Mouse (Mus musculus): ENCODE measurements around the gene Aqp9. TPM values are rescaled to one million over a fixed set of nuclear protein-coding genes. Genes with fewer than 3 reads are reported as not detected.
"Not testable (repeated sequence)": the region's sequence is repeated elsewhere in the genome, so short reads cannot be mapped to it uniquely, and the experiment has no call there.

Aqp9 gene
- polyA plus RNA-seq, 1 experiment from 2014 or later = 0.10 TPM

DNA sequence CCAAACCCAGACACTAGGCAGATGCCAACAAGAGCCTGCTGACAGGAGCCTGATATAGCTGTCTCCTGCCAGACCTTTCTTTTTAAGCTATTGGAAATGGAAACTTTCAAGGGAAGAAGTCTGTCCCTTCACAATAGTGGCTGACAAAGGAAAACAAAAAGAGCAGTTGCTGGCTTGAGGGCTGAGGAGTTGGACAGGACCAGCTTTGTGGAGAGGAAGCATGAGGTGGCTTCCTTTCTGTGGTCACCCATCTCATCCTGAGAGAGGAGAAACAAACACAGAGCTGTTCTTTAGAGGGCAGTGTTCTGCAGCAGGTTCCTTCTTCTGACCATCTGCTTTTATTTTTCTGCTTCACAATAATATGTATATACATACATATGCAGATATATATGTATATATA is 19.6 kb downstream of the Aqp9 start:
- peaks cover 2% of the 10 kb centered on the region; the same call in 1 of the 2 replicates for H3K4me1 ChIP-seq (replicated peaks)
- H3K27ac ChIP-seq = no peak overlapping the region
- H3K27me3 ChIP-seq (ENCODE audit: insufficient read depth, poor library complexity, severe bottlenecking) = no peaks in the 10 kb centered on the region
- no peaks in the 10 kb centered on the region for H3K9me3 ChIP-seq
- H3K36me3 ChIP-seq = no peaks in the 10 kb centered on the region
- DNase-seq (ENCODE audit: low spot score) = no peak
- H3K4me3 ChIP-seq = no peak overlapping the region

DNA sequence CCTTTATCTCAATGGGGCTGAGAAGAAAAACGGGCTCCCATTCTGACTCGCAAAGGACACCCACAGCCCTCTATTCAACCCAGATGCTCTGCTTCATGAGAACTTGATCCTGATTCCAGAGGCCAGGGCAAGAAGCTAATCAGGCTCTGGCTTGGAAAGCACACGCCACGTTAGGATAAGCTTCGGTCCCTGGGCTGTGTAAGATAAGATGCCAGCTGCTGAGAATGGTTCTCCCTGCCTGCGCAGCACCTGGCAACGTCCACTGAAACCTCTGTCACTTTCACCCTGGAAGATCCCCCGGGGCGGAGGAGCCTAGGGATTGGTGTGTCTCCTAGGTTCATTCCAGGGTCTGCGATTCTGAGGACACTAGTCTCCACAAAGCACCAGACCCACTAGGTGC is 22.3 kb downstream of the Aqp9 start:
- no peaks in the 10 kb centered on the region for H3K9me3 ChIP-seq
- no peak for DNase-seq (ENCODE audit: low spot score)
- no peak overlapping the region for H3K27ac ChIP-seq
- H3K36me3 ChIP-seq = no peaks in the 10 kb centered on the region
- H3K4me3 ChIP-seq = no peak overlapping the region
- H3K4me1 ChIP-seq (replicated peaks) = no peaks in the 10 kb centered on the region
- no peaks in the 10 kb centered on the region for H3K27me3 ChIP-seq (ENCODE audit: insufficient read depth, poor library complexity, severe bottlenecking)
- WGBS = 93% methylated on average over 10 of the region's 10 CpGs

DNA sequence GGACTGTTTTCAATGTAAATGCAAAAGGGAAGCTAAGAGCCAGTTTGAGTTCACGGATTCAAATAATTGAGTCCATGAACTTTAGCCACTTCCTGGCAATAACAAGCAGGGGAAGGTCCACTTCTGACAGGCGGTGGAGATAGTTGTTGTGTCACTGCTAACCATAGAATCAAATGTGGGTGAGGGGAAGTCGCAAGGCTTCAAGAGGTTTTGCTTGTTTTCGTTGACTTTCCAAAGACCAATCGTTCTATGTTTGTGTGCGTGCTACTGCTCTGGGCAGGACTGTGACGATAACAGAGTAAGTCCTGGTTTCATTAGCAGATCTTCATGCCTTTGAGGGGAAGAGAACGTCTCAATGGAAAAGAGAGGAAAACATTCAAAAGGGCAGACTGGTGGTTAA is 28.3 kb downstream of the Aqp9 start:
- Histone ChIP-seq H3K4me1 (replicated peaks) (no peaks in the 10 kb centered on the region), H3K27me3 (ENCODE audit: insufficient read depth, poor library complexity, severe bottlenecking) (no peaks in the 10 kb centered on the region), H3K36me3 (no peaks in the 10 kb centered on the region), H3K27ac (no peak overlapping the region), H3K9me3 (no peaks in the 10 kb centered on the region), H3K4me3 (no peak overlapping the region)
- no peak for DNase-seq (ENCODE audit: low spot score)
- WGBS = 88% methylated on average over 8 of the region's 8 CpGs

- Histone ChIP-seq H3K4me3 (no peak overlapping the region), H3K27me3 (ENCODE audit: insufficient read depth, poor library complexity, severe bottlenecking) (no peaks in the 10 kb centered on the region), H3K4me1 (replicated peaks) (no peaks in the 10 kb centered on the region), H3K36me3 (no peaks in the 10 kb centered on the region), H3K27ac (no peak overlapping the region), H3K9me3 (no peaks in the 10 kb centered on the region)
- 86% methylated on average over 2 of the region's 2 CpGs for WGBS
- DNase-seq (ENCODE audit: low spot score) = no peak
These were observed 29.5 kb downstream of the Aqp9 start for GRCm38 (mm10) chr9:71138936-71139335.

- no peaks in the 10 kb centered on the region for H3K27me3 ChIP-seq (ENCODE audit: insufficient read depth, poor library complexity, severe bottlenecking)
- 77% methylated on average over 6 of the region's 6 CpGs for WGBS
- no peak overlapping the region for H3K27ac ChIP-seq
These were observed 31.1 kb downstream of the Aqp9 start for GRCm38 (mm10) chr9:71137267-71137945.

DNA sequence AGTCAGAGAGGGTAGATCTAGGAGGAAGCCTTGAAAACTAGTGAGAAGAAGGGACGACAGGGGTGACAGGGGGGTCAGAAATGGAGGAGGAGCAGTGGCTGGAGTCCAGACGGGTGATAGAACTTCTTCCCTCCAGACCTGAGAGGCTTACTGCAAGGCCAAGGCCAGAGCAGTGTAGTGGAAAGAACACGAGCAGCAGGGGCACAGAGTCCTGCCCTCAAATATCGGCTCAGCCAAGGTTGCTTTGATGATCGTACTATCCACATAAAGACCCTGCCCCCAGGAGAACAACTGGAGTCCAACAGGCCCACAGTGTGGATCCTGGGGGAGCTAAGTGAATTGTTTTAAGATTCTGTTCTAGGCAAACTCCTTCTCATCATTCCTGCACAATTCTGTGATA is 33.4 kb downstream of the Aqp9 start:
- WGBS = 73% methylated on average over 5 of the region's 5 CpGs
- H3K27me3 ChIP-seq (ENCODE audit: insufficient read depth, poor library complexity, severe bottlenecking) = no peaks in the 10 kb centered on the region
- no peak overlapping the region for H3K4me3 ChIP-seq
- no peak overlapping the region for H3K27ac ChIP-seq
- no peaks in the 10 kb centered on the region for H3K4me1 ChIP-seq (replicated peaks)
- no peaks in the 10 kb centered on the region for H3K9me3 ChIP-seq
- DNase-seq (ENCODE audit: low spot score) = no peak
- H3K36me3 ChIP-seq = no peaks in the 10 kb centered on the region

More at GRCm38 (mm10) chr9:71137267-71137945, 31.1 kb downstream of the Aqp9 start:
- Histone ChIP-seq H3K4me1 (replicated peaks) (no peaks in the 10 kb centered on the region), H3K36me3 (no peaks in the 10 kb centered on the region), H3K4me3 (no peak overlapping the region), H3K9me3 (no peaks in the 10 kb centered on the region)
- no peak for DNase-seq (ENCODE audit: low spot score)

DNA sequence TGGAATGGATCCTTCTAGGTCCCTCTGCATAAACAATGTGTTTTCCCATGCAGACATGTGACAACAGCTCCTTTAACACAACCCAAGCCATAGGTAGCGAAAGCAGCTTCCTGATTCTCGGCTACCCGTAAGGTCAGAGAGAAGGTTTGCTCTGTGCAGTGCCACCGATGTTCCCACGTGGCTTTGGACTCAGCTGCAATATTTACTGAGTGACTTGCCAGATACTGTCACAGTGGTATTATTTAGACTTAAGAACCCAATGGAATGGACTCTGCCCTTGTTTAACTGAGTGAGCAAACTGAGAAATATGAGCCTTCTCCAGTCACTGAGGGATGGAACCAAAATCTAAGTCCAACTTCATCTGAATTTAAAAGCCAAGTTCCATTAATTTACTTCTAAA is 35.3 kb downstream of the Aqp9 start:
- H3K27ac ChIP-seq = no peak overlapping the region
- no peak overlapping the region for H3K4me3 ChIP-seq
- H3K36me3 ChIP-seq = no peaks in the 10 kb centered on the region
- H3K27me3 ChIP-seq (ENCODE audit: insufficient read depth, poor library complexity, severe bottlenecking) = no peaks in the 10 kb centered on the region
- no peaks in the 10 kb centered on the region for H3K9me3 ChIP-seq
- no peaks in the 10 kb centered on the region for H3K4me1 ChIP-seq (replicated peaks)
- 89% methylated on average over 5 of the region's 5 CpGs for WGBS
- DNase-seq (ENCODE audit: low spot score) = no peak

DNA sequence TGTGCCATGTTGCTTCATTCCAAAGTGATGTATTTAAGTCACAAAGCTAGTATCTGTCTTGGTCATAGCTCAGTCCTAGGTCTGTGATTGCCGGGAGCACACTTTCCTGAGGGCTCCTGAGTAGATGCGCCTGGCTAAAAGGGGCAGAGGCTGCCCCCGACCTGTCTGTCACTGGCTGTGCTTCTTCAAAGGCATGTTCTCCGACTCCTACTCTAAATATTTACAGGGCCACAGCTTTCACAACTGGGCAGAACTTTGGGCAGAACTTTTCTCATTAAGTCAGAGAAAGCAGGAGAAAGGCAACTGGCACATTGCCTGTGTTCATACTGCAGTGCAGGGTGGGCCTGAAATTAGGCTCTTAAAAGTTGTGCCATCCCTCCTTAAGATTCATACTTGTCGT is 36.7 kb downstream of the Aqp9 start:
- Histone ChIP-seq H3K27ac (no peak overlapping the region), H3K4me1 (replicated peaks) (no peaks in the 10 kb centered on the region), H3K27me3 (ENCODE audit: insufficient read depth, poor library complexity, severe bottlenecking) (no peaks in the 10 kb centered on the region), H3K36me3 (no peaks in the 10 kb centered on the region), H3K4me3 (no peak overlapping the region), H3K9me3 (no peaks in the 10 kb centered on the region)
- 78% methylated on average over 5 of the region's 5 CpGs for WGBS
- DNase-seq (ENCODE audit: low spot score) = no peak

GRCm38 (mm10) chr9:71128911-71129310 is 39.6 kb downstream of the Aqp9 start:
- Histone ChIP-seq H3K9me3 (no peaks in the 10 kb centered on the region), H3K36me3 (no peaks in the 10 kb centered on the region), H3K4me1 (replicated peaks) (no peaks in the 10 kb centered on the region), H3K4me3 (no peak overlapping the region), H3K27ac (no peak overlapping the region), H3K27me3 (ENCODE audit: insufficient read depth, poor library complexity, severe bottlenecking) (no peaks in the 10 kb centered on the region)
- peak; percentile 43 for DNase-seq (ENCODE audit: low spot score)
- WGBS = 72% methylated on average over 5 of the region's 5 CpGs

DNA sequence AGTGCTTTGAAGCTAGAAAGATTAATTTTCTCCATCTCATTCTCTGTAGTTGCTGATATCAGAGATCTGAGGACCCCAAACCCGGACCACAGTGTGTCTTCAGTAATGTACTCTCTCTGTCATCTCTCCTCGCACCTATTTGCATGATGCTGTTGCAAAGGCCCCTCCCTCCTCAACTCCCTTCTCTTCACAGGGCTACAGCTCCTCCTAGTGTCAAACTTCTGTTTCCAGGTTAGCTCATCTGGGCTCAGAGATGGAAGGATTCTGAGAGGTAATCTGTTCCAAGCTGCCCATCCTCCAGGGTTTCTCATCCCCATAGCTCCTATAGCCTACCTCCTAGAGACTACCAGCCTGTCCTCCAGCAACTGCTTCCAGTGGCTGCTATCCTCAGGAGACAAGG is 42.3 kb downstream of the Aqp9 start:
- DNase-seq (ENCODE audit: low spot score) = no peak
- H3K9me3 ChIP-seq = 0 out of 2 replicates have a peak, but pooled peaks cover 2% of the 10 kb centered on the region
- no peaks in the 10 kb centered on the region for H3K27me3 ChIP-seq (ENCODE audit: insufficient read depth, poor library complexity, severe bottlenecking)
- no peak overlapping the region for H3K27ac ChIP-seq
- no peaks in the 10 kb centered on the region for H3K36me3 ChIP-seq
- no peak overlapping the region for H3K4me3 ChIP-seq
- no peaks in the 10 kb centered on the region for H3K4me1 ChIP-seq (replicated peaks)
- 37% methylated on average over 2 of the region's 2 CpGs for WGBS

DNA sequence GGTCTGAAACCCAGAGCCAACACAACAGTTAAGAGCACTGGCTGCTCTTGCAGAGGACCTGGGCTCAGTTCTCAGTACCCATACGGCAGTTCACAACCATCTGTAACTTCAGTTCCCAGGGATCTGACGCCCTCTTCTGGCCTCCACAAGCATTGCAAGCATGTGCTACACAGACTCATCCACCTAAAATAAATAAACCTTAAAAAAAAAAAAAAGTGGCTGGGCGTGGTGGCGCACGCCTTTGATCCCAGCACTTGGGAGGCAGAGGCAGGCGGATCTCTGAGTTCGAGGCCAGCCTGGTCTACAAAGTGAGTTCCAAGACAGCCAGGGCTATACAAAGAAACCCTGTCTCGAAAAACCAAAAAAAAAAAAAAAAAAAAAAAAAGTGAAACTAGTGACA is 45.4 kb downstream of the Aqp9 start:
- not testable (repeated sequence) for DNase-seq (ENCODE audit: low spot score); H3K4me3 ChIP-seq; H3K9me3 ChIP-seq; H3K4me1 ChIP-seq (replicated peaks); H3K27me3 ChIP-seq (ENCODE audit: insufficient read depth, poor library complexity, severe bottlenecking); H3K27ac ChIP-seq; H3K36me3 ChIP-seq
- 90% methylated on average over 8 of the region's 8 CpGs for WGBS

DNA sequence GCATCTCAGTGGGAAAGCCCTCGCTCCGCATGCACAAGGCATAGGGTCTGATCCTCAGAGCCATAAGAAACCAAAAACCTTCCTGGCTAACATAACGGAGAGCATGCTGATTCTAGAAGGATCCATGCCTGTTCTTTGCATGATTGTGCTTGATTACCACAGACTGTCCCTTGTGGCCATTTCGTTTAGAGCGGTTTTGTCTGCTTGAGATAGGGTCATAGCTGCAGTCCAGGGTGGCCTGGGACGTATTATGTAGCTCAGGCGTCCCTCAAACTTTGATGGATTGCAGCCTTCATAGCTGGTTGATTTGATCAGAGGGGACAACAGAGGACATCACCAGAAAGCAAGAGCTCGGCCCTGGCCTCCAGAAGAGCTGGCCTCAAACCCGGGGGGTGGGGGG is 47.6 kb downstream of the Aqp9 start:
- 85% methylated on average over 9 of the region's 9 CpGs for WGBS
- Histone ChIP-seq H3K27ac (no peak overlapping the region), H3K27me3 (ENCODE audit: insufficient read depth, poor library complexity, severe bottlenecking) (no peaks in the 10 kb centered on the region), H3K4me3 (no peak overlapping the region), H3K4me1 (replicated peaks) (no peaks in the 10 kb centered on the region), H3K9me3 (0 out of 2 replicates have a peak, but pooled peaks cover 2% of the 10 kb centered on the region), H3K36me3 (no peaks in the 10 kb centered on the region)
- no peak for DNase-seq (ENCODE audit: low spot score)

GRCm38 (mm10) chr9:71113166-71113565 is 55.3 kb downstream of the Aqp9 start:
- H3K36me3 ChIP-seq = no peaks in the 10 kb centered on the region
- WGBS = 86% methylated on average over 6 of the region's 6 CpGs
- H3K4me3 ChIP-seq = no peak overlapping the region
- no peak overlapping the region for H3K27ac ChIP-seq
- DNase-seq (ENCODE audit: low spot score) = no peak
- H3K4me1 ChIP-seq (replicated peaks) = no peaks in the 10 kb centered on the region
- H3K27me3 ChIP-seq (ENCODE audit: insufficient read depth, poor library complexity, severe bottlenecking) = no peaks in the 10 kb centered on the region
- H3K9me3 ChIP-seq = no peaks in the 10 kb centered on the region

- Histone ChIP-seq H3K4me1 (replicated peaks) (no peaks in the 10 kb centered on the region), H3K27me3 (ENCODE audit: insufficient read depth, poor library complexity, severe bottlenecking) (no peaks in the 10 kb centered on the region), H3K9me3 (no peaks in the 10 kb centered on the region), H3K36me3 (no peaks in the 10 kb centered on the region), H3K4me3 (no peak overlapping the region), H3K27ac (no peak overlapping the region)
- DNase-seq (ENCODE audit: low spot score) = no peak
- 85% methylated on average over 5 of the region's 5 CpGs for WGBS
These were observed 65.0 kb downstream of the Aqp9 start for GRCm38 (mm10) chr9:71103521-71103920.
